Mouse (Mus musculus): Measurements from ENCODE around the gene Ndufv2. TPM values are rescaled to one million over a fixed set of nuclear protein-coding genes. Genes with fewer than 3 reads are reported as not detected.

Gene Ndufv2
- polyA plus RNA-seq (2012; ENCODE audit: low replicate concordance): 21.6 and 64.2 TPM in 2 replicates

GRCm38 (mm10) chr17:66101380-66102330 is at the start of gene Ndufv2:
Ndufv2 (minus strand) TSS chr17:66101559.

DNA sequence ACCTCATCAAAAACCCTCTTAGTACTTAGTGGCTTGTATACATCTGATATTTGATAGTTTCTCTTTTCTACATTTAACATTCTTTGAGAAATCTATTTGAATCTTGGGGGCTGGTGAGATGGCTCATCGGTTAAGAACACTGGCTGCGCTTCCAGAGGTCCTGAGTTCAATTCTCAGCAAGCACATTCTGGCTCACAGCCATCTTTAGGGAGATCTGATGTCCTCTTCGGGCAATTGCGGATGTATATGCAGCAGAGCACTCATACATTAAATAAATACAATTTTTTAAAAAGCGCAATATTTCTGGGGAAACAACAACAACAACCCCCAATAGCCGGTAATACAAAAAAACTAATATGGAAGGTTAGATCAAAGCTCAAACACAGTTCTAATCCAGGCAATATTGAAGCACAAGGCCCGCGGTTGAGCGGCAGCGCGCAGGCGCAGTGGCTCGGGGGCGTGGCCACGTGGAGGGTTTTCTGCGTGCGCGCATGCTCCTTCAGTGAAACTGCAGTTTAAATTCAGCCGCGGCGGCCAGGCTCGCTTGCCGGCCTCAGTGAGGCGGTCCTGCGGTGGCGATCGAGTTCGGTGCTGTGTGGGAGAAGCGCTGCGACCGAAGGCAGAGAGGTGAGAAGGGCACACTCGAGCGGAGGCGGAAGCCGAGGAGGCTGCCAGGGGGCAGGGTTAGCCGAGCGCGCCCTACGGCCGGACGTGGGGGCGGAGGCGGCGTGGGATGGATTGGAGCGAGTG is 21.9 kb upstream of the Ndufv2 start, which contains the start of gene Ddx11:
Gene Ddx11, plus strand, starts transcription at position 455 of the 750 bp plus-strand sequence.

GRCm38 (mm10) chr17:66111402-66111959 is 10.1 kb upstream of the Ndufv2 start, which contains the start of gene Washc1:
Washc1 (plus strand) TSS chr17:66111545.

DNA sequence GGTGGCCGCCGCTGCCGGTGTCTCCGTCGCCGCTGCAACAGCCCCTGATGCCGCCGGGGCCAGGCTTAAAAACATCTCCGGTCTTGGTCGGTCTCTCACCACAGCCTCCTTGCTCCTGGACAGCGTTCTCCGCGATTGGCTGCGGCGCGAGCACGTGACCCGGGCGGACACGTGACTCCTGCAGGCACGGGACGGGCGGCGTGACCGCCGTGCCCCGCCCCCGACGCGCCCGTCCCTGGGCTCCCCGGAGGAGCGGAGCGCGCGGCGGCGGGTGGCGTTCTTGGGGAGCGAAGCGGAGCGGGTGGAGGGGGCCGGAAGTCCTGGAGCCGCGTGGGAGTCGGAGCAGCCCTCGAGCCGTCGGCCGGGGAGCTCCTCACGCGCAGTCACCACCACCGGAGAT is 24.4 kb downstream of the Ndufv2 start, which contains the start of gene Ankrd12:
Gene Ankrd12, minus strand, starts transcription at position 156 of the 400 bp plus-strand sequence.

Other genes starting within 250 kb of the Ndufv2 start
- gene Ralbp1, start 215.8 kb downstream of the Ndufv2 start, polyA plus RNA-seq (2012; ENCODE audit: low replicate concordance): 50.9 and 141 TPM in 2 replicates
- 10.7 and 26.6 TPM in 2 replicates for gene Twsg1, start 150.3 kb downstream of the Ndufv2 start, polyA plus RNA-seq (2012; ENCODE audit: low replicate concordance)
- gene Ankrd12, start 24.5 kb downstream of the Ndufv2 start, polyA plus RNA-seq (2012; ENCODE audit: low replicate concordance): 4.5 and 4.8 TPM in 2 replicates
- gene Washc1, start 10.0 kb upstream of the Ndufv2 start, polyA plus RNA-seq (2012; ENCODE audit: low replicate concordance): 22.2 and 31.0 TPM in 2 replicates
- 8.0 and 8.9 TPM in 2 replicates for gene Ddx11, start 22.0 kb upstream of the Ndufv2 start, polyA plus RNA-seq (2012; ENCODE audit: low replicate concordance)